Mouse (Mus musculus) liver, embryonic 14.5 days (tissue): ENCODE data around the gene Pck2.

Experiments used
- CTCF ChIP-seq: IDR thresholded peaks from 2 replicates; pipeline ENCODE4 v1.5.1; 2016; ENCODE audit warnings: antibody characterized with exemption, low read depth, control low read depth
- EP300 ChIP-seq: IDR thresholded peaks from 2 replicates; pipeline ENCODE4 v1.6.1; 2016; ENCODE audit warnings: antibody characterized with exemption, low read depth

DNA sequence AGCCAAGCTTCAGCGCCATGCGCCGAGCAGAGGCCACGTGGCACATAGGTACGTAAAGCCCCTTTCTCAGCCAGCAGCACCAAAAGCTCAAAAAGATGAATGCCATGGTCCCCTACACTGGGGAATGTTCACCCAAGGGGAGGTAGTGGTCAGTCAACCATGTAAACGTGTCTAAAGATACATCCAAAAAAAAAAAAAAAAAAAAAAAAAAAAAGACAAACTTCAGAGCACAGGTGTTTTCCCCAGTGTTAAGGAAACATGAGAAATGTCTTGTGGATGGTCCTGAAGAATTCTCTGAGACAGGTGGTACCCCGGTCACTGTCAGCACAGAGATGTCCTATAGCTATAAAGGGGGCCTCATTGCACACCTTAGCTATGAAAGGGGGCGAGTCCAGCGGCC, 34.5 kb upstream of the Pck2 start:
- TF ChIP-seq CTCF (no peak), EP300 (no peak)
